Mouse (Mus musculus) midbrain, embryonic 16.5 days (tissue): ENCODE measurements at regions not wholly inside any gene's neighbourhood (a gene's known extent, or its start where the extent isn't known, plus 50 kb on each side); places are given as distances from the start of the nearest gene placed in this dataset.

ENCODE experiments used
- ATAC-seq: fragments of 200-750 bp; cut with Nextera tagmentation; 2 replicates; pipeline ENCODE4 v1.8.0; 2017; ENCODE audit warnings: moderate TSS enrichment
- H3K27ac ChIP-seq: fragments of 300-500 bp; sonication (generic); 2 replicates; pipeline ENCODE4 v1.5.1; 2014; ENCODE audit warnings: mild to moderate bottlenecking, low read length, mixed read lengths
- H3K27me3 ChIP-seq: fragments of 300-500 bp; sonication (generic); 2 replicates; pipeline ENCODE4 v1.6.1; 2014; ENCODE audit warnings: low read depth, low read length, mixed read lengths; ENCODE audit not compliant: control insufficient read depth, insufficient read depth
- H3K36me3 ChIP-seq: fragments of 300-500 bp; sonication (generic); 2 replicates; pipeline ENCODE4 v1.6.1; 2014; ENCODE audit warnings: mild to moderate bottlenecking, low read length, moderate library complexity, mixed read lengths; ENCODE audit not compliant: control insufficient read depth, insufficient read depth
- H3K4me1 ChIP-seq: fragments of 300-500 bp; sonication (generic); 2 replicates; pipeline ENCODE4 v1.6.1; 2014; ENCODE audit warnings: mild to moderate bottlenecking, low read length, mixed read lengths; ENCODE audit not compliant: control insufficient read depth, insufficient read depth
- H3K4me2 ChIP-seq: fragments of 300-500 bp; sonication (generic); 2 replicates; pipeline ENCODE4 v1.6.1; 2014; ENCODE audit warnings: mild to moderate bottlenecking, low read length, mixed read lengths
- H3K4me3 ChIP-seq: fragments of 300-500 bp; sonication (generic); 2 replicates; pipeline ENCODE4 v1.5.1; 2014; ENCODE audit warnings: low read depth, mild to moderate bottlenecking, low read length, moderate library complexity, mixed read lengths
- H3K9ac ChIP-seq: fragments of 300-500 bp; sonication (generic); 2 replicates; pipeline ENCODE4 v1.6.1; 2014; ENCODE audit warnings: low read depth, low read length, mixed read lengths
- H3K9me3 ChIP-seq: fragments of 300-500 bp; sonication (generic); replicated peaks from 2 replicates; pipeline ENCODE4 v1.6.1; 2014; ENCODE audit warnings: mild to moderate bottlenecking, low read length, mixed read lengths; ENCODE audit not compliant: control insufficient read depth, poor library complexity, severe bottlenecking
- WGBS: fragments of 180-500 bp; shearing (Covaris S2); extraction: QIAGEN DNeasy Blood & Tissue Kit; methylation state at CpG from one replicate; pipeline ENCODE4 v1.1.7; 2014; 5-methylcytosine and 5-hydroxymethylcytosine counted together

DNA sequence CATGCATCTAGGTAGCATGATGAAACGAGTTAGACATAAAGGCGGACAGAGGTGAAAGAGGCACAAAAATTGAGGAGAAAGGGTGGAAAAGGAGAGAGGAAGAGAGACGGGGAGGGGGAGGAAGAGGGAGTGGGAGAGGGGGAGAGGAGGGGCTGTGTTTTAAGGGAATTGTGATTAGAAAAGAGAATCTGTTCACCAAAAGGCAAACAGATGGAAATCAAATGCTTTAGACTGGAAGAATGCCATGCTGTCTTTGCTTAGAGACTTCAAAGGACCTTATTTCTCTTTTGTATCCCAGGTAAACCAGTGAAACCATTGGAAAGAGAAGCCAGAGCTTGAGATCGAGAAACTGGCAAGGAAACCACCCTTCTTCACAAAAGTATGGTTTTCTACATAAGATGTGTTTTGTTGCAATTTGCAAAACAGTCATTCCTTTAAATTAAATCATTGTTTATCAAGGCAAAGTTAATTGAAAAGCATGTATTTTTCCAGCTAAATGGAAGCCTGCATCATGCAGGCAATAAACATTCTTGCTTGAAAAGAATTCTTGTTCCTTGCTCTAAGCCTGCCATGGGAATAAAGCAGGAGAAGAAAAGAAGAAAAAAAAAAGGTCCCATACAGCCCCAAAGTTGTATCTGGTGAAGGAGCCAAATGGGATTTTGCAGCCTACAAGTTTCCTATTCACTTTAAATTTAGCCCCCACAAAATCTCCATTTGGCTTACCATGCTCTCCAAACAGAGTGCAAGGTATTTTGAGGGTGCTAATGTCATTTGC is 65.2 kb upstream of the Gmnc start:
- Histone ChIP-seq H3K9ac (no peak overlapping the region), H3K27ac (no peak overlapping the region), H3K27me3 (no peaks in the 10 kb centered on the region), H3K4me1 (no peaks in the 10 kb centered on the region), H3K36me3 (no peaks in the 10 kb centered on the region), H3K4me2 (no peak overlapping the region), H3K9me3 (no peaks in the 10 kb centered on the region), H3K4me3 (no peak overlapping the region)
- 0 out of 2 replicates have a peak, but pooled peaks have one; percentile 45 for ATAC-seq
- 46% methylated on average over 4 of the region's 4 CpGs for WGBS

DNA sequence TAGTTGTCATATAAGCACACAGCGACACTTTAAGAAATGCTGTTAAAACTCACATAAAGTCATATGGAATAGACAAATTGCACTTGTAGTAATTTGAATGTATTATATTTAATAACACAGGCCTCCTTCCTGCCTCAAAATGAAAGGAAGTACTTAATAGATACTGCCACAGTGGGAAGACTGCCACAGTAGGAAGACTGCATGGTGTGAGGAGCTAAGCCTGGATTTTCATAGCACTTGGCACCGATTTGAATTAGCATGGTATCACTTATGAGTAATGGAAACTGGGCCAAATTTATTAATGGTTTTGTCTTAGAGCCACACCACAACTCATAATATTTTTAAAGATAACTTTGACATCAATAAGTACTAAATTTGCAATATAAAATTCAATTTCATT is 53.0 kb upstream of the Gmnc start:
- WGBS, result 85% methylated on average over 2 of the region's 2 CpGs
- H3K27me3 ChIP-seq, result no peaks in the 10 kb centered on the region
- no peaks in the 10 kb centered on the region for H3K4me1 ChIP-seq
- ATAC-seq, result no peak
- H3K9me3 ChIP-seq, result no peaks in the 10 kb centered on the region
- H3K36me3 ChIP-seq, result no peaks in the 10 kb centered on the region
- H3K4me2 ChIP-seq, result no peak overlapping the region
- H3K27ac ChIP-seq, result no peak overlapping the region
- H3K4me3 ChIP-seq, result no peak overlapping the region
- H3K9ac ChIP-seq, result no peak overlapping the region
